Mouse (Mus musculus): ENCODE measurements around the gene Ube2k.

DNA sequence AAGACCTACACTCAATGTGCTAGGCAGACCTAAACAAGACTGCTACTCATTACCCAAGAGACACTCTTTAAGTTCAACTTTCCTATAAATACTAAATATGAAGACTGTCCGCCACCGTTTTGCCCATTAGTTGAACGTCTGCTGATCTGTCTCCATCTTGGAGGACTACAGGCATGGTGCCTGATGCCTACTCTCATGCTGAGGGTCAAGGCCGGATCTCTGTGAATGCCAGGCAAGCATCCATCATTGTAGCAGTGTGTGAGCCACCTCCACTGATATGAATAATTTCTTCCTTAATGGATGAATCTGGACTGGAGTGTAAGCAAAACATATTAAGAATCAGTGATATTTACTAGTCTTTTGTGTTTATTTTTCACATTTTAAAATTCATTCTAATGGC, 73.5 kb downstream of the Ube2k start:
- TF ChIP-seq POLR2A (IDR thresholded peaks at IDR 0.05; ENCODE audit: control insufficient read depth in 1 of 2, insufficient read depth in 1 of 2, low read depth in 1 of 2, low read length in 2 of 2, poor library complexity in 1 of 2): no peak
- no peak for TF ChIP-seq ELF1 (IDR thresholded peaks at IDR 0.05; ENCODE audit: low read depth, low read length)
- TF ChIP-seq MAFK (IDR thresholded peaks at IDR 0.05; ENCODE audit: borderline replicate concordance, low read depth, low read length): no peak
- TF ChIP-seq POLR2AphosphoS5 (IDR thresholded peaks at IDR 0.05; ENCODE audit: borderline replicate concordance, low read depth, low read length): no peak
- TF ChIP-seq ZKSCAN1 (IDR thresholded peaks at IDR 0.05; ENCODE audit: low read depth, low read length): no peak
- TF ChIP-seq MAZ (IDR thresholded peaks at IDR 0.05; ENCODE audit: low read depth, low read length): no peak
